Mouse (Mus musculus) kidney, adult 2 months (tissue): Measurements from ENCODE around the gene Ralgds. TPM values are rescaled to one million over a fixed set of nuclear protein-coding genes. Genes with fewer than 3 reads are reported as not detected.

ENCODE experiments used
- DNase-seq: peaks from one replicate; pipeline ENCODE4 v3.0.0; 2021
- H3K27ac ChIP-seq: fragments of 200-500 bp; 2 replicates; pipeline ENCODE4 v1.5.1; 2012; ENCODE audit warnings: low read depth, low read length, control low read depth, inconsistent platforms; ENCODE audit not compliant: insufficient read depth
- H3K27me3 ChIP-seq: fragments of 200-500 bp; replicated peaks from 2 replicates; pipeline ENCODE4 v1.6.1; 2012; ENCODE audit warnings: mild to moderate bottlenecking, moderate library complexity, low read length, inconsistent platforms; ENCODE audit not compliant: control insufficient read depth, insufficient read depth
- H3K36me3 ChIP-seq: fragments of 200-500 bp; 2 replicates; pipeline ENCODE4 v1.6.1; 2012; ENCODE audit warnings: mild to moderate bottlenecking, moderate library complexity, low read length, inconsistent platforms; ENCODE audit not compliant: control insufficient read depth, insufficient read depth
- H3K4me1 ChIP-seq: fragments of 200-500 bp; 2 replicates; pipeline ENCODE4 v1.6.1; 2011; ENCODE audit warnings: low read length; ENCODE audit not compliant: control insufficient read depth, insufficient read depth
- H3K4me3 ChIP-seq: fragments of 200-500 bp; 2 replicates; pipeline ENCODE4 v1.5.1; 2011; ENCODE audit warnings: mild to moderate bottlenecking, low read depth, low read length, control low read depth; ENCODE audit not compliant: insufficient read depth
- CTCF ChIP-seq: fragments of 200-500 bp; conservative IDR thresholded peaks from 2 replicates; pipeline ENCODE4 v1.5.1; 2011; ENCODE audit warnings: low read depth, mild to moderate bottlenecking, control low read depth, low read length, moderate library complexity, mixed read lengths; ENCODE audit not compliant: insufficient read depth, insufficient read length
- POLR2A ChIP-seq: fragments of 200-500 bp; IDR thresholded peaks from one replicate; pipeline ENCODE4 v1.6.1; 2011; ENCODE audit warnings: low read depth, low read length, control low read depth
- WGBS: fragments of 180-500 bp; shearing (Covaris S2); methylation state at CpG from one replicate; pipeline ENCODE4 v1.1.7; 2018; 5-methylcytosine and 5-hydroxymethylcytosine counted together
- polyA plus RNA-seq: library from polyadenylated mRNA; depleted of rRNA; stranded (reverse); fragments of >200 nt; gene quantifications from 2 replicates; pipeline ENCODE4 v1.2.3, GENCODE M21; 2012; rRNA removed

Ralgds gene
- polyA plus RNA-seq, 1 experiment: 24.6 TPM

- DNase-seq: no peak
- H3K4me3 ChIP-seq: no peak overlapping the region
- WGBS: 95% methylated on average over 7 of the region's 7 CpGs
- no peaks in the 10 kb centered on the region for H3K36me3 ChIP-seq
- TF ChIP-seq CTCF (0 out of 2 replicates have a peak, but pooled peaks have one; percentile 20), POLR2A (no peak)
- H3K4me1 ChIP-seq: no peaks in the 10 kb centered on the region
- H3K27me3 ChIP-seq: no peaks in the 10 kb centered on the region
- no peak overlapping the region for H3K27ac ChIP-seq
Observed at GRCm38 (mm10) chr2:28596998-28597397, 84.1 kb downstream of the Ralgds start.

- Histone ChIP-seq H3K27me3 (no peaks in the 10 kb centered on the region), H3K4me3 (no peak overlapping the region), H3K36me3 (no peaks in the 10 kb centered on the region), H3K27ac (no peak overlapping the region), H3K4me1 (no peaks in the 10 kb centered on the region)
- TF ChIP-seq CTCF (no peak), POLR2A (no peak)
- 81% methylated on average over 7 of the region's 7 CpGs for WGBS
- no peak for DNase-seq
Observed at GRCm38 (mm10) chr2:28597733-28598547, 85.0 kb downstream of the Ralgds start.

- Histone ChIP-seq H3K27me3 (no peaks in the 10 kb centered on the region), H3K4me3 (no peak overlapping the region), H3K27ac (no peak overlapping the region), H3K36me3 (no peaks in the 10 kb centered on the region), H3K4me1 (no peaks in the 10 kb centered on the region)
- 66% methylated on average over 12 of the region's 12 CpGs for WGBS
- TF ChIP-seq CTCF (no peak), POLR2A (no peak)
- no peak for DNase-seq
Observed at GRCm38 (mm10) chr2:28598692-28599568, 86.0 kb downstream of the Ralgds start.

- DNase-seq: no peak
- Histone ChIP-seq H3K27me3 (no peaks in the 10 kb centered on the region), H3K36me3 (no peaks in the 10 kb centered on the region), H3K4me1 (no peaks in the 10 kb centered on the region), H3K27ac (no peak overlapping the region), H3K4me3 (no peak overlapping the region)
- no peak for TF ChIP-seq CTCF
- no peak for TF ChIP-seq POLR2A
- WGBS: 72% methylated on average over 6 of the region's 6 CpGs
Observed at GRCm38 (mm10) chr2:28599569-28599900, 86.6 kb downstream of the Ralgds start.

DNA sequence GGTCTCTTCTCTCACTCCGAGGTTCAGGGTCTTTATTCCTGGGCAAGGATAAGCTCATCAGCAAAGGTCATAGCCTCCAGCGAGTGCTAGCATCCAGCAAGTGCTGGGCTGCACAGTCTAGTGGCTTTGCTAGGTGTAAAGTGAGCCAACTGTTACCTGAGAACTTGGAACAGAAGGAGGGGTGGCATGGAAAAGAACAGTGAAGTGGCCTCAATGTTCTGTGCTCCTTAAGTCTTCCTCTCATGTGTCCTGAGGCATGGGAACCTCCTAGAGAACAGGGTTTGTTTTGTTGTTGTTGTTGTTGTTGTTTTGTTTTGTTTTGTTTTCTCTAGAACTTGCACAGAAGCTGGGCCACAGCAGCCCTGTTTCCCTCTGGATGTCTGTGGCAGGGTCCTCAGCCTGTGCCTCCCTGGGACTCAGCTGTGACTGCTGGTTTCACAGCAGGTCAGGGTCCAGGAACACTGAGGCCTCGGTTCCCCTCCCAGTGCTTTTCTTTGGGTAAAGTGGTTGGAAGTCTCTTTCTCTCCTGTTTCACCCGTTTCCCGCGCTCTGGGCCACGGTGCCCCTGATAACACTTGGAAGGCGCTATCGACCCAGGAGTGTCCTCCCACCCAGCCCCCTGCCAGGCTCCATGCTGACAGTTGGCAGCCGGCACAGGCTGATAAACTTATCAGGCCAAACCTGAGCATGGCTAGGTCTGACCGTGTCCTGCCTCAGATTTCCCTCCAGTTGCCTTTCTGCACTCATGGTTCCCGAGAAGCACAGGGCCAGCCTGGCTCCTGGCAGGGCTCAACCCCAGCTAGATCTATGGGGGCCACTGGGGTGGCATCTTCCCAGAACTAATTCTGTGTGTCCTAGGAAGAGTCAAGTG lies 89.0 kb downstream of the Ralgds start:
- H3K27ac ChIP-seq: no peak overlapping the region
- 63% methylated on average over 12 of the region's 12 CpGs for WGBS
- TF ChIP-seq CTCF (no peak), POLR2A (no peak)
- no peak for DNase-seq
- H3K36me3 ChIP-seq: no peaks in the 10 kb centered on the region
- no peaks in the 10 kb centered on the region for H3K4me1 ChIP-seq
- H3K4me3 ChIP-seq: no peak overlapping the region
- H3K27me3 ChIP-seq: no peaks in the 10 kb centered on the region

Other genes with a start within 250 kb of the Ralgds start
- gene Ppp1r26, start 66.3 kb upstream of the Ralgds start, polyA plus RNA-seq: 4.2 and 4.9 TPM in 2 replicates
- gene 1700007K13Rik, start 46.8 kb upstream of the Ralgds start, polyA plus RNA-seq: 0.86 and 1.3 TPM in 2 replicates
- 65.7 and 72.7 TPM in 2 replicates for gene Mrps2, start 45.1 kb upstream of the Ralgds start, polyA plus RNA-seq
- gene Gbgt1, start 16.2 kb upstream of the Ralgds start, polyA plus RNA-seq: 1.2 and 1.3 TPM in 2 replicates
- gene Gm10134, start 7.0 kb upstream of the Ralgds start, polyA plus RNA-seq: 0.33 TPM in 1 of 2 replicates, not detected in the other
- 0.15 TPM in 1 of 2 replicates, not detected in the other for gene Cel, start 50.3 kb downstream of the Ralgds start, polyA plus RNA-seq
- gene Gtf3c5, start 70.6 kb downstream of the Ralgds start, polyA plus RNA-seq: 20.4 and 20.8 TPM in 2 replicates
- gene Gfi1b, start 108.9 kb downstream of the Ralgds start, polyA plus RNA-seq: 0.06 and 0.30 TPM in 2 replicates
- 17.5 and 21.4 TPM in 2 replicates for gene Tsc1, start 128.1 kb downstream of the Ralgds start, polyA plus RNA-seq
- gene Spaca9, start 186.6 kb downstream of the Ralgds start, polyA plus RNA-seq: 1.4 and 1.5 TPM in 2 replicates
- 0.34 and 0.36 TPM in 2 replicates for gene Ak8, start 187.0 kb downstream of the Ralgds start, polyA plus RNA-seq